Mouse (Mus musculus) forebrain, embryonic 12.5 days (tissue): ENCODE measurements at regions not wholly inside any gene's neighbourhood (a gene's known extent, or its start where the extent isn't known, plus 50 kb on each side); places are given as distances from the start of the nearest gene placed in this dataset.
A peak's percentile ranks its signal among the peaks of the same experiment; 100 is the strongest.
"Not testable (repeated sequence)": the region's sequence is repeated elsewhere in the genome, so short reads cannot be mapped to it uniquely, and the experiment has no call there.

Experiments used
- ATAC-seq: fragments of 200-750 bp; cut with Nextera tagmentation; 2 replicates; pipeline ENCODE4 v1.8.0; 2017; ENCODE audit warnings: moderate TSS enrichment; ENCODE audit not compliant: low FRiP score
- H3K27ac ChIP-seq: fragments of 300-500 bp; sonication (generic); 2 replicates; pipeline ENCODE4 v1.5.1; 2016; ENCODE audit warnings: mild to moderate bottlenecking
- H3K27me3 ChIP-seq: fragments of 300-500 bp; sonication (generic); 2 replicates; pipeline ENCODE4 v1.6.1; 2016; ENCODE audit warnings: mild to moderate bottlenecking
- H3K36me3 ChIP-seq: fragments of 300-500 bp; sonication (generic); replicated peaks from 2 replicates; pipeline ENCODE4 v1.6.1; 2016; ENCODE audit warnings: mild to moderate bottlenecking
- H3K4me1 ChIP-seq: fragments of 300-500 bp; sonication (generic); 2 replicates; pipeline ENCODE4 v1.6.1; 2016
- H3K4me2 ChIP-seq: fragments of 300-500 bp; sonication (generic); 2 replicates; pipeline ENCODE4 v1.6.1; 2016; ENCODE audit warnings: mild to moderate bottlenecking, moderate library complexity
- H3K4me3 ChIP-seq: fragments of 300-500 bp; sonication (generic); replicated peaks from 2 replicates; pipeline ENCODE4 v1.5.1; 2016; ENCODE audit warnings: mild to moderate bottlenecking
- H3K9ac ChIP-seq: fragments of 300-500 bp; sonication (generic); 2 replicates; pipeline ENCODE4 v1.6.1; 2016; ENCODE audit warnings: mild to moderate bottlenecking
- H3K9me3 ChIP-seq: fragments of 300-500 bp; sonication (generic); 2 replicates; pipeline ENCODE4 v1.6.1; 2016
- WGBS: fragments of 180-500 bp; shearing (Covaris S2); methylation state at CpG from one replicate; pipeline ENCODE4 v1.1.7; 2016; 5-methylcytosine and 5-hydroxymethylcytosine counted together

DNA sequence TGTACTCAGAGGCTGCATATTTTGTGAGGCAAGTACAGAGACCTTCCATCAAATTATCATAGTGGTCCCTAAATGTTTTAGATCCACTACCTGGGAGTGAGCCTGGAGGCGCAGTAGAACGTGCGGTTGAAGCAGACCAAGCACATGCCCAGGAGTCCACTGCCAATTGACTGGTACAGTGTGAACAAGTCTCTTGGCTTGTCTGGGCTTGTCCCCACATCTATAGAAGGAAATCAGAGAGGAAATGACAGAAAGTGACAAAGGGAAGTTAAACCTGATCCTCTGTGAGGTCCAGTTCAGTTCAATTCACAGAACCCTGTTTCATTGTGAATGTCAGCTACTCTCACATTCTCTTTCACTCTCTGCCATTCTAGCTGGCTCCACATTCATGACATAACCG, 151.0 kb upstream of the 2610301B20Rik start:
- no peaks in the 10 kb centered on the region for H3K4me1 ChIP-seq
- ATAC-seq: no peak
- no peaks in the 10 kb centered on the region for H3K27me3 ChIP-seq
- no peak overlapping the region for H3K9ac ChIP-seq
- H3K27ac ChIP-seq: no peak overlapping the region
- no peak overlapping the region for H3K4me2 ChIP-seq
- WGBS: 90% methylated on average over 4 of the region's 4 CpGs
- H3K4me3 ChIP-seq: no peak overlapping the region
- no peaks in the 10 kb centered on the region for H3K36me3 ChIP-seq
- no peaks in the 10 kb centered on the region for H3K9me3 ChIP-seq

DNA sequence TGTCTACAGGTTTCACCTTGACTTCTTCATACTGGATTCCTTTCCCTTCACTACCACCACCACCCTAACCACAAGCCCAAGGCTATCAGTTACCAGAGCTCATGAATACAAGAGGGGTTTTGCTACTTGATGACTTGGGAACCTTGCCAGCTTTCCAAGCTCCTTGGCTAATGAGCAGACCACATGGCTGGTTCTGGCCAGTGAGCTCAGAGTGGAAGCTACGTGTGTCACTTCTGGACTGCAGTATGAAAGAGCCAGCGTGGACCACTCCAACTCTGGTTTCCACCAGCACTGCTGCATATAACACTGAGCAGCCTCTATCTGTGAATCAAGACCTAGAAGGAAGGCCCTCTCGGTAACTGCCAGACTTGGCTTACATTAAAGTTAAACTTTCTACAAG, 146.4 kb upstream of the 2610301B20Rik start:
- 80% methylated on average over 3 of the region's 3 CpGs for WGBS
- H3K4me1 ChIP-seq: no peaks in the 10 kb centered on the region
- H3K4me3 ChIP-seq: no peak overlapping the region
- no peak overlapping the region for H3K27ac ChIP-seq
- no peaks in the 10 kb centered on the region for H3K36me3 ChIP-seq
- H3K27me3 ChIP-seq: no peaks in the 10 kb centered on the region
- no peak for ATAC-seq
- H3K9ac ChIP-seq: no peak overlapping the region
- H3K9me3 ChIP-seq: no peaks in the 10 kb centered on the region
- H3K4me2 ChIP-seq: no peak overlapping the region

DNA sequence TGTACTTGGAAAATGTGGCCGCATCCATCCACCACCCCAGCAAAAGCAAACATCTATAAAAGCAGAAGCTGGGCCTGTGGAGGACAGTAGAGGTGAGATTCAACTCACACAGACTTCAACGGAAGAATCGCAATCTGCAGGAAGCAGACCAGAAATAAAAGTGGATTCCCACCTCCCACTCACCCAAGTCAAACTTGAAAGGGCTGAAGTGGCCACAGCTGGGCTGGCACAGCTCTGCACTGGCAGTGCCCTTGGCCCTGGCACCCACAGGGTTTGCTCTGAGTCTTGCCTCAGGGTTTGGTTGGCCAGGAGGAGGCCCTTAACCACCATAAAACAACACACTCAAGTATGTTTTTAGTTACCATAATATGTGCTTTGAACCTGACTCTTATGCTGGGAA, 129.1 kb upstream of the 2610301B20Rik start:
- no peaks in the 10 kb centered on the region for H3K27me3 ChIP-seq
- H3K4me3 ChIP-seq: no peak overlapping the region
- no peak overlapping the region for H3K27ac ChIP-seq
- no peaks in the 10 kb centered on the region for H3K36me3 ChIP-seq
- WGBS: 89% methylated on average over 3 of the region's 3 CpGs
- no peaks in the 10 kb centered on the region for H3K4me1 ChIP-seq
- no peak overlapping the region for H3K4me2 ChIP-seq
- no peak for ATAC-seq
- H3K9ac ChIP-seq: no peak overlapping the region
- H3K9me3 ChIP-seq: no peaks in the 10 kb centered on the region

DNA sequence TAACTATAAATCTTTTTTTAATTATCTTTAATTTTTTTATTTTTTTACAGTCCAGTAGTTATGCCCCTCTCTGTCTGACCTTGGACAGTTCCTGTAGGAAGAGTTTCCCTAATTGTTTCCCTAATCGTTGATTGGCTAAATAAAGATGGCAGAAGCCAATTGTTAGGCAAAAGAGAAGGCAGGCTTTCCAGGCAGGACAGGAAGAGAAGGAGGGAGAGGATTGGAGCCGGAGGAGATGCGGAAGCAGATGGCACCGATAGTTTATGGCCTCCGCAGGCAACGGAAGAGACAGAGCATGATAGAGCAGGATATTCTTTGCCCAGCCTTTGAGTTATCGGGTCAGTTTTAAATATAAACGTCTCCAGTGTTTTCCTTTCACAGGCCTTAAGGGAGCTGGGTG, 125.5 kb upstream of the 2610301B20Rik start:
- WGBS: 91% methylated on average over 8 of the region's 8 CpGs
- H3K27me3 ChIP-seq: no peaks in the 10 kb centered on the region
- H3K9me3 ChIP-seq: no peaks in the 10 kb centered on the region
- no peak overlapping the region for H3K4me2 ChIP-seq
- H3K4me3 ChIP-seq: no peak overlapping the region
- H3K9ac ChIP-seq: no peak overlapping the region
- no peak for ATAC-seq
- no peaks in the 10 kb centered on the region for H3K4me1 ChIP-seq
- H3K36me3 ChIP-seq: no peaks in the 10 kb centered on the region
- no peak overlapping the region for H3K27ac ChIP-seq

DNA sequence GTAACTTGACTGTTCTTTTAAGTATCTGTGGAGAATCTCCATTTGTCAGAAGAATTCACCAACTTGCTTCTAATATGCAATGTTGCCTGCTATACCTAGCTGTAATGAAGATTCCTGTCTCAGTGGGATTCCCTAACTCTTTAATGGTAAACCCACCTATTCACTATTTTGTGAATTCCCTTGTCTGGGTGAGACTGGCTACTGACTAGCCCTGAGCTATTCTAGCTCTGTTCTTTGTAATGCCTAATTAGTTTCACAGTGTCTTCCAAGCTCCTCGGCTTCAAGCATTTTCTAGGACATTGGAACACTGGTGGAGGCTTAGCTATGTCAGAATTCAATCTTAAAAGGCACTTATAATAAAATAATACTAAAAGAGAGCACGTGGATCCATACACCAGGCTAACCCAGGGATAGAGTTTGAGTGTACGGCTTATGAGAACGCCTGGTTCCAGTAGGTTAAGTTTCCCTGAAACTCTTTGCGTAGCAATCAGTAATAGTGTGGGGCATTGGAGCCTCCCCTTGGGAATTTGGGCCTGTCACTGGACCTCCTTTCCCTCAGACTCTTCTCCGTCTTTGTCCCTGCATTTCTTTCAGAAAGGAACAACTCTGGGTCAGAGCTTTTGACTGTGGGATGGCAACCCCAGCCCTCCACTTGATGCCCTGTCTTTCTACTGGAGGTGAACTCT, 123.8 kb upstream of the 2610301B20Rik start:
- not testable (repeated sequence) for H3K4me2 ChIP-seq, H3K4me1 ChIP-seq, H3K36me3 ChIP-seq, H3K27me3 ChIP-seq, H3K9me3 ChIP-seq, H3K27ac ChIP-seq, H3K9ac ChIP-seq, ATAC-seq, H3K4me3 ChIP-seq
- WGBS: 52% methylated on average over 6 of the region's 6 CpGs

DNA sequence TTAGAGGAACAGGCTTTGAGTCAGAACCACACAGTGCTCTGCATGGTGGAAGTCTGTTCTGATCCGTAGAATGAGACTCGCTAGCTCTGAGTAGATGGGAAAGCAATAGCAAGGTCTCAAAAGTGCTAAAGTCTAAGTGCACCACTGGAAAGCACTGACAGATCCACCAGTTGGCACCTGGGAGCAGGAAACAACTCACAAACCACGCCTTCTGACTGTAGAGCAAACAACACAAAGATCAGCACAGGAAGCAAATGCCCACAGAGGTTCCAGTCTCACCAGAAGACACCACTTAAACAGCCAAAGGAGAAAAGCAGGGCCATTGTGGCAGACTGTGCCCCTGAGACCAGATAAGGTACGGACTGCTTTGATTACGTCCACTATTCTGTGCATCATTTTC, 121.1 kb upstream of the 2610301B20Rik start:
- Histone ChIP-seq H3K36me3 (no peaks in the 10 kb centered on the region), H3K4me1 (no peaks in the 10 kb centered on the region), H3K27ac (no peak overlapping the region), H3K4me2 (no peak overlapping the region), H3K9me3 (no peaks in the 10 kb centered on the region), H3K4me3 (no peak overlapping the region), H3K9ac (no peak overlapping the region), H3K27me3 (no peaks in the 10 kb centered on the region)
- WGBS: 87% methylated on average over 5 of the region's 5 CpGs
- ATAC-seq: no peak

DNA sequence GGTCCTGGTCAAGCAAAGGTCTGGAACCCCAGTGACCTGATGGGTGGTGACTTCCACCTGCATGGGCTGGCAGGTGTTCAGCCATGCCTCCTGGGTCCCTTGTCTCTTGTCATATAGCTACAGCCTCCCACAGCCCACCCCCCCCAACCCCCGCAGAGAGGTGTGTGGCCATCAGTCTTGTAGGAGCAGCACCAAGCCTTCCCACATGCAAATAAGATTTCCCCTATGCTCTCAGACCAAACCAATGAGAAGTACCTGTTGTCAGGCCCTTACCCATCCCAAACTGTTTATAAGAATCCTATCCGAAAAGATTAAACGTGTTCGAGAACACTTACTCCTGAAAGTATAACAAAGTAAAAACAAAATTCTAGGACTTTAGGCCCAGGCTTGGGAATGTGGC, 114.8 kb upstream of the 2610301B20Rik start:
- no peak for ATAC-seq
- no peaks in the 10 kb centered on the region for H3K4me1 ChIP-seq
- 94% methylated on average over 4 of the region's 4 CpGs for WGBS

DNA sequence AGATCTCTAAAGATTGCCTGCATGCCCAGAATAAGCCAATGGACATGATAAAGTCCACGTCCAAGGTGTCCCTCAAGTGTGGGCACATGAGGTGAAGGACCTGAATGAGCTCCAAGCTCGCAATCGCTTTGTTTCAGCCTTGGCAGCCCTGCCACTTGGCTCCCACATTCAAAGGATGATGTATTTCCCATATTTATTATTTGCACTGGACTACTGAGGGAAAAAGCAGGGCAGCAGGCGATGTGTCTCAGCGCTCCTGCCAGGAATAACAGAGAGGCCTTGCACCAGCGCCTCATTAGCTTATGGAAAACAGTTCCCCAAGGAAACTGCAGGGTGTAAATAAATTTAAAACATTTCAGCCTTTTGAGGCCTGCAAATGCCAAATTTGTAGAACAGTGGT, 106.6 kb upstream of the 2610301B20Rik start:
- ATAC-seq: no peak
- Histone ChIP-seq H3K27me3 (no peaks in the 10 kb centered on the region), H3K4me1 (no peaks in the 10 kb centered on the region), H3K4me2 (no peak overlapping the region), H3K27ac (no peak overlapping the region), H3K4me3 (no peak overlapping the region), H3K36me3 (no peaks in the 10 kb centered on the region), H3K9me3 (no peaks in the 10 kb centered on the region), H3K9ac (no peak overlapping the region)
- 90% methylated on average over 6 of the region's 6 CpGs for WGBS

More for the DNA sequence above, 114.8 kb upstream of the 2610301B20Rik start:
- Histone ChIP-seq H3K27ac (no peak overlapping the region), H3K27me3 (no peaks in the 10 kb centered on the region), H3K4me2 (no peak overlapping the region), H3K36me3 (no peaks in the 10 kb centered on the region), H3K9ac (no peak overlapping the region), H3K4me3 (no peak overlapping the region), H3K9me3 (no peaks in the 10 kb centered on the region)

DNA sequence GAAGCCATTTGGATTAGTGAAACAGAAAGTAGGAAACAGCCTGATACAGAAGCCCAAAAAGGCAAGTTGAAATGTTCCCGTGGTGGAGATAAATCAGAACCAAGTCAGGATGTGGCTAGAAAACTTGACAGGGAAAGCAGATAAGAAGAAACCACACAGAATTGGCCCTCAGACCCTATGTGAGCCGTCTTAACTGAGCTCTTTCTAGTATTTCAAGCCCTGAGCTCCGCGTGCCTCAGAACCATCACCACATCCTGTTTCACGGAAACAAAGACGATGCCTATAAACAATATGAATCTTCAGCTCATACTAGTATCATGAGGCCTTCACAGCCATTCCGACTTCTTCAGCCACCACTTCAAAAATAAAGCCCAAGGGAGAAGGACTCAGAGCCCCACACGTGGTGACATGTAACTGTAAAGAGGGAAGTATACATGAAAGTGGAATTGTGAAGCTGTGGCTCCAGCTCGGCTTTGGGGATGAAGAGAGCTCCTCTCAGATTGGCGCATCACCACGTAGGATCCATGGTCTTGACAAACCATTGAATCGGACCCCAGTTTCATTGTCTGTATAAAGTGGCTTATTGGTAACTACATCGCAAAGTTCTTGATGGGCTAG, 104.2 kb upstream of the 2610301B20Rik start:
- no peaks in the 10 kb centered on the region for H3K9me3 ChIP-seq
- peaks cover 6% of the 10 kb centered on the region; the same call in 1 of the 2 replicates for H3K4me1 ChIP-seq
- no peak overlapping the region for H3K9ac ChIP-seq
- no peak overlapping the region for H3K27ac ChIP-seq
- H3K4me3 ChIP-seq: no peak overlapping the region
- no peak for ATAC-seq
- H3K4me2 ChIP-seq: no peak overlapping the region
- H3K36me3 ChIP-seq: no peaks in the 10 kb centered on the region
- no peaks in the 10 kb centered on the region for H3K27me3 ChIP-seq
- whole genome bisulfite sequencing: 95% methylated on average over 13 of the region's 13 CpGs

DNA sequence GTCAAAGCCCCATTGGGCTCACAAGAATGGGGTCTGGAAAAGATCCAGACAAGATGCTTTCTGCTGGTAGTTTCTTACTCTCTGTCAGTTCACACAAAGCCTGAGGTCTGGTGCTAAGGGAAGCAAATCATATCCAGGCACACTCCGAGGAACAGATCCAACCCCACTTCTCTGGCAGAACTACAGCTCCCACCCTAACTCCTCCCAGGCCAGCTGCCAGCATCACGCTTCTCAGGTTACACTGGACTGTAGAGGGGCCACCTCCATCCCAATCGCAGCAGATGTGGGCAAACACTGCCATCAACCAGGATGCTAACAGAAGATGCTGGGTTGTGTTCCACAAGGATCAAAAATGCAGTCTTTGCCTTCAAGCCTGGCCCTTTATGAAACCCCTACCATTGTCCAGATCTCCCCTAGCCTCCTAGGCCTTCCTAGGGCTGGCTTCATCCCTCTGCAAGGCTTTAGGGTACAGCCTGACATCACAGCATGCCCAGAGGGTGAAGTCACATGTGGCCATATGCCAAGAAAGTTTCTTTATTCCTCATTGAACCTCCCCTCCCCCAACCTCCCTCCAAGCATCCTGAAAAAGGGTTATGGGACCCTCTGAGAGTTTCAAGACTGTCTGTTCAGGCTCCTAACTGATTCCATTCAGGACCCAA, 99.6 kb upstream of the 2610301B20Rik start:
- no peaks in the 10 kb centered on the region for H3K9me3 ChIP-seq
- peak; percentile 80; the same call in 1 of the 2 replicates for ATAC-seq

DNA sequence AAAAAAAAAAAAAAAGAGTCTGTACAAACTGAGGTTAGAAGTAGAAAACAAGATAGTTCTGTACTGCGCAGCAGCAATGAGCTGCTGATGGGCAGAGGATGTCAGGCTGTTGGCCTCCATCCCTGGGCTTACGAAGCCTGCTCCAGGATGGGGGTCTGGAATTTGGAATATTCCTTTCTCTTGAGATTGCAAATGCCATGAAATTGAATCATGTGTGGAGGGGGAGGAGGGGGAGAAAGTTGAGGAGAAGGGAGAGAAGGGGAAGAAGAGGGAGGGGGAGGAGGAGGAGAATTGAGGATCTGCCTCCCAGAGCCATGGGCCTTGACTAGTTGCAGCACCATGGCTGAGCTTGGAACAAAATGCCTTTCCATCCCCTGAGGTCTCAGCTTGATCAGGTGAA, 87.6 kb upstream of the 2610301B20Rik start:
- Histone ChIP-seq H3K9me3 (no peaks in the 10 kb centered on the region), H3K9ac (no peak overlapping the region), H3K27ac (no peak overlapping the region), H3K4me3 (no peak overlapping the region), H3K36me3 (no peaks in the 10 kb centered on the region), H3K4me1 (no peaks in the 10 kb centered on the region), H3K4me2 (no peak overlapping the region), H3K27me3 (no peaks in the 10 kb centered on the region)
- WGBS: 84% methylated on average over 2 of the region's 2 CpGs
- ATAC-seq: no peak

More for the DNA sequence above, 99.6 kb upstream of the 2610301B20Rik start:
- H3K4me2 ChIP-seq: no peak overlapping the region
- H3K4me1 ChIP-seq: peaks cover 6% of the 10 kb centered on the region; the same call in 1 of the 2 replicates
- H3K27me3 ChIP-seq: no peaks in the 10 kb centered on the region
- H3K36me3 ChIP-seq: no peaks in the 10 kb centered on the region
- WGBS: 54% methylated on average over 3 of the region's 3 CpGs
- no peak overlapping the region for H3K27ac ChIP-seq
- no peak overlapping the region for H3K4me3 ChIP-seq
- no peak overlapping the region for H3K9ac ChIP-seq

DNA sequence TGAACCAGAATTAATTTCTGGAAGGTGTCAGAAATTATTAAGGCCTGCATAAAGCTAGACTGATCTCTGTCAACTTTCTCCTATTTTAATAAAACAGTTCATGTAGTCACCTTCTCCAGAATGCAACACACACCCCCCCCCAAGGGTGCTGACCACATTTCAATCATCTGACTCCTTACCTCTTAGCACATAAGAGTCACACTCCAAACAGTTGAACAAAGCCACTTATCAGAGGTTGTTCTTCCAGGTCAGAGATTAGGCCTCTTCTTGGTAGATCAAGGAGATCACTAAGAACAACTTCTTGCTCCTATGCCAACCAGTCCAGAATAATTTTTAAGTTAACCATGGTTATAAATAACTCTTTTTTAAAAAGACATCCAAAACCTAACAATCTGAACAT, 86.0 kb upstream of the 2610301B20Rik start:
- no peak for ATAC-seq
- no peak overlapping the region for H3K4me3 ChIP-seq
- no peak overlapping the region for H3K4me2 ChIP-seq
- no peaks in the 10 kb centered on the region for H3K9me3 ChIP-seq
- no peaks in the 10 kb centered on the region for H3K36me3 ChIP-seq
- H3K9ac ChIP-seq: no peak overlapping the region
- no peaks in the 10 kb centered on the region for H3K4me1 ChIP-seq
- no peaks in the 10 kb centered on the region for H3K27me3 ChIP-seq
- no peak overlapping the region for H3K27ac ChIP-seq

DNA sequence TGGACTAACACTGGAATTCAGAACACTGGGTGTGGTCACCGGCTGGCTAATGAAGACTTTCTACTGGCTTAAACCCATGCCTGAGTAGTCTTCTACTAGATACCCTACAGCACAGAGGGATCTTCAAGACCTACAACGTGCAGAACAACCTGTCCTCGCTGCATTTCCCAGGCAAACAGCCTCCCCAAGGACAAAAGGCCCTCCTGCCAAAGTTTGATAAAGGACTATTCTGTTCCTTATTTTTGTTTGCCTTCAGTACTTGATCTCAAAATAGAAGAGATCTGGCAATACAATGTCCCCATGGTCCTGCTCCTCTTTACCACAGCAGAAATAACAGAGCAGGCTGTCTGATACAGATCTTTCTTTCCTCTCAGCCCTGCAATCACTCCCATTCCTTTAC, 85.2 kb upstream of the 2610301B20Rik start:
- Histone ChIP-seq H3K4me3 (no peak overlapping the region), H3K4me2 (no peak overlapping the region), H3K9ac (no peak overlapping the region), H3K36me3 (no peaks in the 10 kb centered on the region), H3K4me1 (no peaks in the 10 kb centered on the region), H3K9me3 (no peaks in the 10 kb centered on the region), H3K27me3 (no peaks in the 10 kb centered on the region), H3K27ac (no peak overlapping the region)
- ATAC-seq: no peak
- WGBS: 81% methylated on average over 3 of the region's 3 CpGs
